Mouse (Mus musculus): ENCODE measurements around the gene Hspa13.

Gene Hspa13

GRCm38 (mm10) chr16:75766388-75767249 lies at the start of gene Hspa13:
Gene Hspa13 (minus strand): TSS chr16:75767104.
- DNase-seq, result peak; percentile 95 to 96

- DNase-seq, result peak; percentile 18 to 21
Observed at GRCm38 (mm10) chr16:75779271-75779670, 12.4 kb upstream of the Hspa13 start.

GRCm38 (mm10) chr16:75773222-75773621 lies 6.3 kb upstream of the Hspa13 start:
- DNase-seq, result no peak

GRCm38 (mm10) chr16:75767250-75768002 lies 522 bp upstream of the Hspa13 start:
- DNase-seq, result peak; percentile 17 to 20

- DNase-seq, result no peak
Observed at GRCm38 (mm10) chr16:75752876-75753275, 14.0 kb downstream of the Hspa13 start.

GRCm38 (mm10) chr16:75750103-75750502 lies 16.8 kb downstream of the Hspa13 start:
- DNase-seq, result no peak

GRCm38 (mm10) chr16:75748926-75749325 lies 18.0 kb downstream of the Hspa13 start:
- no peak for DNase-seq

- no peak for DNase-seq
Observed at GRCm38 (mm10) chr16:75744014-75744413, 22.9 kb downstream of the Hspa13 start.

- DNase-seq, result no peak
Observed at GRCm38 (mm10) chr16:75717405-75718173, 49.3 kb downstream of the Hspa13 start.

- DNase-seq, result peak; percentile 50 to 52
Observed at GRCm38 (mm10) chr16:75696176-75696575, 70.7 kb downstream of the Hspa13 start.
